Mouse (Mus musculus) urinary bladder, adult 18-20 months (tissue): ENCODE measurements around the gene Gm10912.
"Not testable (repeated sequence)": the region's sequence is repeated elsewhere in the genome, so short reads cannot be mapped to it uniquely, and the experiment has no call there.

Experiments used
- DNase-seq, 2 experiments: peaks; one replicate each; pipeline ENCODE4 v3.0.0; 2022; ENCODE audit warnings: low spot score in 2 of 2, mixed read lengths in 2 of 2

Gm10912 gene

DNA sequence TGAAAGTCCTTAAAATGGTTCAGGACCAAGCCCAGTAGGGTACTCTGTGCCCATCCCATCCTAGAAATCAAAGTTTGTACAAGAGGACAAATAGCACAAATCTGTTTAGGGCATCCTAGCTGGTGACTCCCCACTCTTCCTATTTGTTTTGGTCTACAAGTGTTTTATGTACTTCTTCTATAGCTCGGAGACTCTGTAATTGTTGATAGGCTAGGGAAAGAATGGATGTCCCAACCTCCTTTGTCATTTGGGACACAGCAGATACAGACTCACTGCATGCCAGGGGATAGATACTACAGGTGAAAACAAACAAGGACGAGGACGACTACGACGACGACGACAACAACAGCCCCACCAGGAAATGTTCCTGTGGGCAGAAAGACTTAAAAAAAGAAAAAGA lies 2.8 kb downstream of the Gm10912 start, which contains the start of gene Gm10799:
Gm10799 (minus strand) TSS at position 101 of the 400 bp plus-strand sequence.
- DNase-seq = not testable (repeated sequence)

DNA sequence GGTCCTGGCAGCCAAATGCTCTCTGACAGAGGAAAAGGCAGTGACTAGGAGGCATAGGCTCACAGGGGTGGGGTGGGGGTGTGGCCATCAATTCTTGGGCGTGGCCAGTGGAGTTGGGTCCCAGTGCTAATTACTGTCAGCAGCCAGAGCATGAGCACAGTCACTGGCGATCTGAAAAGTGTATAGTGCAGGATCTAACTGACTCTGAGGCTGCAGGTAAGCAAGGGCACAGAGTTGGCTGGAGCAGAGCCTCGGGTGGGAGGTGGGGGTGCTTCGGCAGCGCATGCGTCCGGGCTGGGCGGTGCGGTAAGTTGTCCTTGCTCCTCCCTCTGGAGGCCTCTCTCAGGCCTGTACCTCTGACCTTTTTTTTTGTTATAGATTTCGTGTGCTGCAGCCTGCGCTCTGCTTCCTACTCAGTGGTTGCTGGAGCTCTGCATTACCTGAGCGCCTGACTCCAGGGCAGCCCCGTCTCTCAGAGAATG lies 4.1 kb downstream of the Gm10912 start, which contains the start of gene Cd59b:
Cd59b (plus strand) TSS at position 146 of the 482 bp plus-strand sequence.
- DNase-seq = peak; percentile 24 to 45

DNA sequence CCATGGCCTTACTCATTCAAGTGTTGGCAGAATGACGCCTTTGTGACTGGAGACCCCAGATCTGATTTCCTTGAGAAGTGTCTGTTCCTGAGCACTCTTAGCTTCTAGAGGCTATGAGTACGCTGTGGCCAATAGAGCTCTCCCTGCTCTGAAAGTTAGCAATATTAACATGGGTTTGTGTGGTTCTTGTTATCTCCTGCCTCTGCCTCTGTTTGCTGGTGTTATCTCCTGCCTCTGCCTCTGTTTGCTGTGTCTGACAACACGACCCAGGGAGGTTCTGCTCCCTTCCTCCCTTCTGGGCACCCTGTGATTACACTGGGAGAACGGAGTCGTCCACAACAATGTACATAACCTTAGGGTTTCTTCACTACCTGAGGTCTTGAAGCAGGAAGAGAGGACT lies 12.7 kb downstream of the Gm10912 start:
- not testable (repeated sequence) for DNase-seq

DNA sequence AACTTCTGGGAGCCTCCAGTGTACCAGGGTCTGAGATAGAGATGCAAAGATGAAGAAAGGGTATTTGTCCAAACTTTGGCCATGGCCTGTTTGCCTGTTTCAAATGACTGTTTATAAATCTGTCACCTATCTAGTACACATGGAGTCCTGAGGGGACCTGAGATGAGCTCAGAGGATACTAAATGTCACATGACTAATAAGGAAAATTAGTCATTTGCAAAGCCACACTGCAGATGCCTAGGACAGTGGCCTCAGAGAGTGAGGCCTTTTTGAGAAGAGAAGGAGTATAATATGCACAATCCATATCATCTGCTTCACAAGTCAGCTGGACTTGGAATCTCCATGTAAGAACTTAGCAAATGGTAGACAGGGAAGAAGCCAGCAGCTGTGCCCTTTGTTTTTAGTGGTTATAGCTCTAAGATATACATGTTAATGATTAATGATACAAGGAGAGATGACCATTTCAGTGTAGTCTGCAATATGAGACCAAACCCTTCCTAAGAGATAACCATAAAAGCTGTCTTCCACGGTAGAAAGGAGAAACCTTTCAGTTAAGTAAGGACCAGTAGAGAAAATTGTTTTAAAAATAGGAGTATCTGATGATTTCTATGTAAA lies 15.9 kb downstream of the Gm10912 start:
- DNase-seq = not testable (repeated sequence)

DNA sequence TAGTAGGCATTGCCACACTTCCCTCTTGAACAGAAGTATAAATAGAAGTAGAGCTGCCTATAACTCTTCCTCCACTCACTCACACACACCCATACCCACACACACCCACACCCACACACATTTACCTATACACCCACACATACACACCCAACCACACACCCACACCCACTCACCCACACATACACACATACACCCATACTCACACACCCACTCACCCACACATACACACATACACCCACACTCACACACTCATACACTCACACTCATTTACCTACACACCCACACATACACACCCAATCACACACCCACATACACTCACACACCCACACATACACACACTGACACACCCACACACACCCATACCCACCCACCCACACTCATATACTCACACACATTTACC lies 16.8 kb downstream of the Gm10912 start:
- DNase-seq = no peak

DNA sequence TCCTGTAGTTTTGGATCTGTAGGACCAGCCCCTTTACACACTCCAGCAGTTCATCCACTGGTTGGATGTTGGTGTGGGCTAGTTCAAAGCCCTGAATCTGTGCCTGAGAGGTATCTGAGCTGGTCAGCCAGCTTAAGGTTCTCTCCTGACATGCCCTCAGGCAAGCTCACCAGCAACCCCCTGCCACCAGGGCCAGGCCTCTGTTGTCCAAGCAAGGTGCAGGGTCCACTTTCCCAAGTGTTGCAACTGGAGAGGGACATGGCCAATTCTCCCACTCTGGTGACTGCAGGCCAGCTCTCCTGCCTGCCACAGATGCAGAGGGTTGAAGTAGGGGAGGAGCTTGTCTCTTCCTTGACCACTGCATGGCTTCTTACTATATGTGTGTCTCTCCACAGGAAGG lies 18.4 kb downstream of the Gm10912 start:
- not testable (repeated sequence) for DNase-seq

DNA sequence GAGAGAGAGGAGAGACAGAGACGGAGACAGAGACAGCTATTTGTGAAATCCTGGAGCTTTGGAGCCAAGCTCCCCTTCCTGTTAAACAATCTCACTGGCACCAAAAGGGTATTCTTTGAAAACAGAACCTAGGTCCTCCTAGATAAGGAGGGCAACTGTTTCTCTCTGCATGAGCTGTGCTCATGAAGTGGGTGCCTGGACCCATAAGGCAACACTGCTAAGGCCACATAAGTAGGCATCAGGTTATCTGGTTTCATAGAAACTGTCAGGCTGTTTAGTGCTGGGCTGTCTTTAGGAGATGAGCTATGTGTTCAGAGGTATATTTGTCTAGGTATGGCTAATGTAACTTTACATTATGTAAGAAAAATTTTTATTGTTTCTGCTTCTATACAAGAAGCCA lies 21.9 kb downstream of the Gm10912 start:
- DNase-seq = not testable (repeated sequence)

DNA sequence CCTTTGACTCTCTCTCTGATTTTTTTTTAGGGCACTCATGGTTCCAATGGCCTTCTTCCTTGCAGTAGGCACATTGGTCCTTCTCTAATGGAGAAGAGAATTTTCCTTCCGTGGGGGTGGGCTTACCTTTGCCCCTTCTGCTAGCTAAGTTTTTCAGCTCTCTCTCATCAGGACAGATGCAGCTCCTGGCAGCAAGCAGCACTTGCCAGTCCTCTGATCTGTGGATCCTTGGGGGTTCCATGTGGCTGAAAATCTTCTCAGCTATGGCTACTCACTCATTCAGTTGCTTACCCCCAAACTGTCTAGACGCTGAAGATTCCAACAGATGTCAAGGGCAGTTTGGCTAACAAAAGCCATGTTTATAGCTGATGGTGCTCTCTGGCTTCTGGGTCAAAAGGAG lies 27.7 kb downstream of the Gm10912 start:
- no peak for DNase-seq

DNA sequence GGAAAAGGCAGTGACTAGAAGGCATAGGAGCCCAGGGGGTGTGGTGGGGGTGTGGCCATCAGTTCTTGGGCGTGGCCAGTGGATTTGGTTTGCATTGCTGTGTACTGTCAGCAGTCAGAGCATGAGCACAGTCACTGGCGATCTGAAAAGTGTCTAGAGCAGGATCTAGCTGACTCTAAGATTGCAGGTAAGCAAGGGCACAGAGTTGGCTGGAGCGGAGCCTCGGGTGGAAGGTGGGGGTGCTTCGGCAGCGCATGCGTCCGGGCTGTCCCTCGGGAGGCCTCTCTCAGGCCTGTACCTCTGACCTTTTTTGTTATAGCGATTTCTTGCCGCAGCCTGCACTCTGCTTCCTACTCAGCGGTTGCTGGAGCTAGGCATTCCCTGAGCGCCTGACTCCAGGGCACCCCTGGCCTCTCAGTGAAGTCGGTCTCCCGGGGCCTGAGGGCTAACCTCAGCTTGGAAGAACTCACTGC lies 30.2 kb downstream of the Gm10912 start, which contains the start of gene Cd59a:
Cd59a (plus strand) TSS at position 61 of the 473 bp plus-strand sequence.
- DNase-seq = peak; percentile 66 to 71

DNA sequence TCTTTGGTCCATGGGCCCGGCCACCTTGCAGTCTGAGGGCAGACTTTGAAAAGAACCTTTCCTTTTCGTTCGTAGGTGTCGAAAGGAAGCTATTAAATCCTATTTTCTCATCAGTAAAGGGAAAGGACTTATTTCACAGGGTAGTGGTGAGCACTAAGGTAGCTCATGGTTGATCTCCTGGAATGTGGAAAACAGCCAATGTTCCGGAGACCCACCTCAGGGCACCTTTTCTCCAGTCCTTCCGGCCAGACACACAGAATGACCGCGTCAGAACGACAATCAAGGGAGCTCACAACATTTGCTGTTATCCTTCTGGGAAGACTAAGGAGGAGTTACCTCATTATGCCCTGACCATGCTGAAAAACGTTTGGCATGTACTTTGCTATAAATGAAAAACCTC lies 30.6 kb downstream of the Gm10912 start:
- DNase-seq = no peak

DNA sequence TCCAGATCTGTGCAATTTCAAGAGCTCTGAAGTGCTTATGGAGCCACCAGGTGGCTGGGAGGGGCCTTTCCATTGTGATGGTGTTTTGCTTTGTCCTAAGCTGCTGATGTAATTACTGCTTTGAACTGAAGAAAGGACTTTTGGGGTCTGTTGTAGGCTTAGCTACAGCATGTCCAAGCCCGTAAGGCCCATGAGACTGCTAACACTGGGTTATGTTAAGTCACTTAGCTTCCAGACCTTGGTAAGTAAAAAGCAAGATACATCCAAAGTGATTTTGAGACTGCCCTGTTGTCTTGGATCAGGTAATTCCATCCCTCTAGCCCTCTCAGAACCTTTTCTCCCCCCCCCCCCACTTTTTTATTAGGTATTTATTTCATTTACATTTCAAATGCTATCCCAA lies 31.2 kb downstream of the Gm10912 start:
- DNase-seq = not testable (repeated sequence)

DNA sequence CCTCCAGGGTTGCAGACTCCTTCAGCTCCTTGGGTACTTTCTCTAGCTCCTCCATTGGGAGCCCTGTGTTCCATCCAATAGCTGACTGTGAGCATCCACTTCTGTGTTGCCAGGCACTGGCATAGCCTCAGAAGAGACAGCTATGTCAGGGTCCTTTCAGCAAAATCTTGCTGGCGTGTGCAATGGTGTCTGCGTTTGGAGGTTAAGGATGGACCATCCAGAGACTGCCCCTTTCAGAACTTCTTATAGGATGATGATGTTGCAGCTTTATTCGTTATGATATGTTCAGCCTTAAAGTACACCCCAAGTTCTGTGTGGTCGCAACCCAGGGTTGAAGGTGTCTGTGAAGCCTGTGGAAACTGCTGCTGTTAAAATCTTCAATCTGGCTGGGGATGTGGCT lies 31.8 kb downstream of the Gm10912 start:
- not testable (repeated sequence) for DNase-seq

DNA sequence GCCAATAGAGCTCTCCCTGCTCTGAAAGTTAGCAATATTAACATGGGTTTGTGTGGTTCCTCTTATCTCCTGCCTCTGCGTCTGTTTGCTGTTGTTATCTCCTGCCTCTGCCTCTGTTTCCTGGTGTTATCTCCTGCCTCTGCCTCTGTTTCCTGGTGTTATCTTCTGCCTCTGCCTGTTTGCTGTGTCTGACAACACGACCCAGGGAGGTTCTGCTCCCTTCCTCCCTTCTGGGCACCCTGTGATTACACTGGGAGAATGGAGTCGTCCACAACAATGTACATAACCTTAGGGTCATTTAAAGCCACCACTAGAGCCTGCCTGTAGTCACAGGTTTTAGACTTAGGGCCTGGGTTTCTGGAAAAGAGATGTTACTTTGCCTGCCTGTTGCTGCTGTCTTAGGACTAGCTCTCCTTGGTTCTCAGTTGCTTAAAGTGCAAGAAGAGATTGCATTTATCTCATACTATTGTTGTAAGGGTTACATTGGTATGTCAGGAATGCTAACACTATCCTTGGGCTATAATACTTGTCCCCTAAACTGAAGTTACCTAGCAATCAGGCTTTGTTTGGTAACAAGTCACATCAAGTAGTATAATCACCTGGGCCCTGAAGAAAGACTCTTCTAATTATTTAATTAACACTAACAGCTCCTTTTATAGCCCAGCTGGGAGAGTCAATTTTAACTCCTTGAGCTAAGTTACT lies 33.1 kb downstream of the Gm10912 start:
- DNase-seq = no peak

DNA sequence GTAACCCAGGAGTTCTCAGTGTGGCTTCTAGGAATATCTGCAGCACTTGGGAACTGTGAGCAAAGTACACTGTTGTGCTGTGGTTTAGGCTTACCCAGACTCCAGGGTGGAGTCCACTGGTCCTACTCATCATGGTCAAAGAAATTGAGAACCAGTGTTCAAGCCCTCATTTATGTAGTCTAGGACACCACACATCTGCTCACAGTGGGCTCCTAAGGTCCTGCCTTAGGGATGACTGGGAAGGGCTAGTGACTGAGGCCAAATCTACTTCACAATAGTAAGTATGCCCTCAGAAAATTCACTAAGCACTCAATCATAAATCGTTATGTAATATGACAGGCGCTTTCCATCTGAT lies 33.6 kb downstream of the Gm10912 start:
- DNase-seq = no peak

DNA sequence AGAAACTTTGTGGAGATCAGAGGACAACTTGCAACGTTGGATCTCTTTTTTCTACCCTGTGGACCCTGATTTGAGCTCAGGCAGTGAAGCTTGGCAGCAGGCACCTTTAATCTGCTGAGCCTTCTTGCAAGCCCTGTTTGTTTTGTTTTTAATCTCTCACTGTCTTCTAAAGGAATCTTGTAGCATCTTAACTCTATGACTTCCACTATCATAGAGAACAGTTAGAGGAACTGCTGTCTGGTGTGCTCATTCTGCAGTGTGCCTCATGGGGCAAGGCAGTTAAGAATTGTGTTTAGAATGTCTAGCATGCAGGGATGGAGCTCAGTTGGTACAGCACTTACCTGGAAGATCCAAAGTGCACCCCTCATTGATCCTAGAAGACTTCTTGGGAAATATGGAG lies 34.3 kb downstream of the Gm10912 start:
- DNase-seq = no peak

DNA sequence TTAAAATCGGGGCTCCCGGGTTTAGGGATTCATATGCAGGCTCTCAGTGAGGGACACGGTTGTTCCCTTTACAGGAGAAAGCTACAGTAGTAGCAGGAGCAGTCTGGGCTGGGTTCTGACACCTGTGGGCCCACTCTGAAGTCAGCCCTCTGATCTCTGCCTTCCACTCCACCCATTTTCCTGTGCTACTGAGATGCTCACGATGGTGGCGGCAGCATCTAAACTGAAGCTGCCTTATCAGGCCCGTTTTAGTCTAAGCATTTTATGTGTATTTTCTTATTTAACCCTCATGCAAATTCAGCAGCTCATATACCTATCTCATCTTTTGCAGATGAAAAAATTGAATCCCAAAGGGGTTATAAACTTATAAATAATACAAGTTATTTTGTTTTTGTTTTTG lies 39.2 kb downstream of the Gm10912 start:
- no peak for DNase-seq

DNA sequence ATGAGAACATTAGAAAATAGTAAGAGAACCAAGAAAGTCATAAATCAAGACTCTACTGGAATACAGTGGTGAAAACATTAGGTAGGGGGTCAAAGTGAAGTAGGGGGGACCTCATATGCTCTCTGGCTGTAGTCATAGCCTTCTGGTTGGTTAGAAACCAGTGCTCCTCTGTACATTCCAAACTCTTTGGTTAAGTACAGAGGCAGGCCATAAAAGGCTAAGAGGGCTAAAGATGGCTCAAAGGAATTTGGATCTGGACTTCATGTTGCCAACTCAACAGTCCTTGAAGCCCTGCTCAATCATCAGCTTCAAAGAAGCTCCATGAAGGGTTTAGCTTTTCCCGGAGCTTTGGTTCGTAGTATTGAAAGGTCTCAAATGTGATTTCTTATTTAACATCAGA lies 43.4 kb downstream of the Gm10912 start:
- not testable (repeated sequence) for DNase-seq

DNA sequence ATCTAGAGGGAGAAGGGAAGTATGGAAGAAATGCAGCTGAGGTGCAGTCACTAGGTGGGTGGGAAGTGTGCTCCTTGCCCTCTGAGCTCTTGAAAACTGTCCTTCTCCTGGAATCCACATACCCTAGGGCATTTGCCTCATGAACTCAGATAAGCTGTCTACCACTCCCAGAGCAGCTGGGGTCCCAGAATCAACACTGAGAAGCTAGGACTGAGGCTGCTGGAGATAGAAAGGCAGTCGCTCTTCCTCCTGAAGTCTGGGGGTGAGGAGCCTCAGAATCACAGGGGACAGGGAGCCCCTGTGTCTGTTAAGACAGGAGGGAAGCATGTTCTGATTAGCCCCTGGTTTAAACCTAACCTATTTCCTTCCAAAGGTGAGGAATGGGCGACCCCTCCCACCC lies 43.9 kb downstream of the Gm10912 start:
- no peak for DNase-seq

DNA sequence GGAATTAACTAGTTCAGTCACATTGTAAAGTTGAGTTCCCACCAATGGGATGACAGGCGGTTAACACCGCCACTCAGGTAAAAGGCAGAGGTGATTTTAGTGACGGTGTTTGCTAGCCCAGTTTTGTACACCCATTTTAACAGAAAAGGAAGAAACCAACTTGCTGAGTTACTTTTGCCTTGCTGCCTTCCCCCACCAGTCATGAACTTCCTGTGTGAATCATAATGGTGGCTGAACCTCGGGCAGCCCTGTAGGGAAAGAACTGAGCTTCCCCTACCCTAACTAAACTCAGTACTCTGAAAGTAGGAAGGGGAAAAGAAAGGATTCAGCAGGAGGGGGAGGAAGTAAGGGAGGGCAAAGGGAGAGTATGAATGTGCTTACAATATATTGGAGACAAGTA lies 44.4 kb downstream of the Gm10912 start:
- DNase-seq = no peak

DNA sequence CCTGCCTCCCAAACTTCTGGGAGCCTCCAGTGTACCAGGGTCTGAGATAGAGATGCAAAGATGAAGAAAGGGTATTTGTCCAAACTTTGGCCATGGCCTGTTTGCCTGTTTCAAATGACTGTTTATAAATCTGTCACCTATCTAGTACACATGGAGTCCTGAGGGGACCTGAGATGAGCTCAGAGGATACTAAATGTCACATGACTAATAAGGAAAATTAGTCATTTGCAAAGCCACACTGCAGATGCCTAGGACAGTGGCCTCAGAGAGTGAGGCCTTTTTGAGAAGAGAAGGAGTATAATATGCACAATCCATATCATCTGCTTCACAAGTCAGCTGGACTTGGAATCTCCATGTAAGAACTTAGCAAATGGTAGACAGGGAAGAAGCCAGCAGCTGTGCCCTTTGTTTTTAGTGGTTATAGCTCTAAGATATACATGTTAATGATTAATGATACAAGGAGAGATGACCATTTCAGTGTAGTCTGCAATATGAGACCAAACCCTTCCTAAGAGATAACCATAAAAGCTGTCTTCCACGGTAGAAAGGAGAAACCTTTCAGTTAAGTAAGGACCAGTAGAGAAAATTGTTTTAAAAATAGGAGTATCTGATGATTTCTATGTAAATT lies 45.7 kb downstream of the Gm10912 start:
- DNase-seq = not testable (repeated sequence)

DNA sequence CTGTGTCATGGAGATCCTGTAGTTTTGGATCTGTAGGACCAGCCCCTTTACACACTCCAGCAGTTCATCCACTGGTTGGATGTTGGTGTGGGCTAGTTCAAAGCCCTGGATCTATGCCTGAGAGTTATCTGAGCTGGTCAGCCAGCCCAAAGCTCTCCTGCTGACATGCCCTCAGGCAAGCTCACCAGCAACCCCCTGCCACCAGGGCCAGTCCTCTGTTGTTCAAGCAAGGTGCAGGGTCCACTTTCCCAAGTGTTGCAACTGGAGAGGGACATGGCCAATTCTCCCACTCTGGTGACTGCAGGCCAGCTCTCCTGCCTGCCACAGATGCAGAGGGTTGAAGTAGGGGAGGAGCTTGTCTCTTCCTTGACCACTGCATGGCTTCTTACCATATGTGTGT lies 47.9 kb downstream of the Gm10912 start:
- DNase-seq = not testable (repeated sequence)

DNA sequence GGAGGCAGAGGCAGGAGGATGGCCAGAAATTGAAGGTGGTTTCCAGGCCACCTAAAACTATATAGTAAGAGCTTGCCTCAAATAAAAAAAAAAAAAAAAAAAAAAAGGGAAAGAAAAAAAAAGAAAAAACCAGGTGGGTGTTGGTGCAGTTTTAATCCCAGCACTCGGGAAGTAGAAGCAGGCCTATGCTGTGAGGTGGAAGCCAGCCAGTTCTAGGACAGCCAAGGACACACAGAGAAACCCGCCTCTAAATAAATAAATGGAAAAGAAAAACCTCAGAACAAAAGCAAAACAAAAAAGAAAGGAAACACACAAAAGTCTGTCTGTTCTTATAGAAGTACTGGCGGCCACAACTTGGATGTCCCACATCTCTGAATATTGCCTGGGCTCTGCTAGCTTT lies 49.3 kb downstream of the Gm10912 start:
- no peak for DNase-seq
